ENCODE assay signal across 24 mouse cellular contexts in genomic region chr2:30957511-30957910, GRCm38 (mm10). TPM values are rescaled to one million over a fixed set of nuclear protein-coding genes. Genes with fewer than 3 reads are reported as not detected.
A peak's percentile ranks its signal among the peaks of the same experiment; 100 is the strongest.
DNase-seq lines count a peak whose midpoint lies in the region; ATAC-seq lines count a peak whose summit lies in the region.
"Had no signal": no experiment of that assay in that cellular context is flagged by ENCODE, and none has a peak within 500 bp of the region (broad histone marks: within the 10 kb centered on the region; RNA-seq: fewer than 3 reads in every experiment).

No protein-coding gene starts in this region.

- WGBS in forebrain, embryonic 13.5 days = 86% methylated on average over 4 of the region's 4 CpGs
- WGBS in forebrain, embryonic 16.5 days = 83% methylated on average over 4 of the region's 4 CpGs
- 82% methylated on average over 4 of the region's 4 CpGs for WGBS in liver, embryonic 13.5 days (ENCODE audit: insufficient replicate concordance)
- 84% methylated on average over 4 of the region's 4 CpGs for WGBS in midbrain, embryonic 11.5 days
- whole genome bisulfite sequencing in midbrain, embryonic 16.5 days = 83% methylated on average over 4 of the region's 4 CpGs

- H3K4me3 ChIP-seq in forebrain, embryonic 13.5 days = no peak overlapping the region
- H3K4me3 ChIP-seq in forebrain, embryonic 16.5 days (replicated peaks; ENCODE audit: low read length) = no peak overlapping the region
- H3K4me3 ChIP-seq in liver, embryonic 13.5 days (replicated peaks) = no peak overlapping the region
- no peak overlapping the region for H3K4me3 ChIP-seq in midbrain, embryonic 11.5 days (ENCODE audit: low read depth, low read length)
- H3K4me3 ChIP-seq in midbrain, embryonic 16.5 days (ENCODE audit: low read depth, low read length) = no peak overlapping the region
- H3K4me3 ChIP-seq: embryonic facial prominence, embryonic 13.5 days; embryonic facial prominence, embryonic 15.5 days; erythroblast, embryonic 14.5 days; forebrain, embryonic 10.5 days; forebrain, embryonic 12.5 days; forebrain, embryonic 15.5 days had no signal

- no peak overlapping the region for H3K27ac ChIP-seq in forebrain, embryonic 13.5 days
- H3K27ac ChIP-seq in forebrain, embryonic 16.5 days (ENCODE audit: low read length) = no peak overlapping the region
- 0 out of 2 replicates have a peak overlapping the region, but pooled peaks have one; percentile 32 for H3K27ac ChIP-seq in liver, embryonic 13.5 days
- H3K27ac ChIP-seq in midbrain, embryonic 11.5 days (ENCODE audit: low read depth, low read length) = no peak overlapping the region
- H3K27ac ChIP-seq in midbrain, embryonic 16.5 days (ENCODE audit: low read length) = no peak overlapping the region
- H3K27ac ChIP-seq: embryonic facial prominence, embryonic 13.5 days; embryonic facial prominence, embryonic 15.5 days; forebrain, embryonic 10.5 days; forebrain, embryonic 12.5 days; forebrain, embryonic 15.5 days had no signal

- no peaks in the 10 kb centered on the region for H3K27me3 ChIP-seq in forebrain, embryonic 13.5 days
- H3K27me3 ChIP-seq in forebrain, embryonic 16.5 days (replicated peaks; ENCODE audit: control insufficient read depth, insufficient read depth, low read length) = no peaks in the 10 kb centered on the region
- no peaks in the 10 kb centered on the region for H3K27me3 ChIP-seq in liver, embryonic 13.5 days
- H3K27me3 ChIP-seq in midbrain, embryonic 11.5 days (ENCODE audit: control insufficient read depth, insufficient read depth, low read length) = no peaks in the 10 kb centered on the region
- no peaks in the 10 kb centered on the region for H3K27me3 ChIP-seq in midbrain, embryonic 16.5 days (ENCODE audit: control insufficient read depth, insufficient read depth, low read depth, low read length)
- H3K27me3 ChIP-seq: embryonic facial prominence, embryonic 13.5 days; embryonic facial prominence, embryonic 15.5 days; forebrain, embryonic 12.5 days; forebrain, embryonic 15.5 days had no signal

- H3K4me1 ChIP-seq in forebrain, embryonic 13.5 days = peaks cover 24% of the 10 kb centered on the region
- peaks cover 20% of the 10 kb centered on the region for H3K4me1 ChIP-seq in forebrain, embryonic 16.5 days (replicated peaks; ENCODE audit: control insufficient read depth, insufficient read depth, low read length)
- peaks cover 54% of the 10 kb centered on the region for H3K4me1 ChIP-seq in liver, embryonic 13.5 days (replicated peaks)
- peaks cover 15% of the 10 kb centered on the region for H3K4me1 ChIP-seq in midbrain, embryonic 11.5 days (ENCODE audit: control insufficient read depth, insufficient read depth, low read length)
- H3K4me1 ChIP-seq in midbrain, embryonic 16.5 days (ENCODE audit: control insufficient read depth, insufficient read depth, low read length) = peaks cover 16% of the 10 kb centered on the region

- no peak for ATAC-seq in forebrain, embryonic 13.5 days
- no peak for ATAC-seq in forebrain, embryonic 16.5 days
- ATAC-seq in liver, embryonic 13.5 days (ENCODE audit: low read depth) = no peak
- no peak for ATAC-seq in midbrain, embryonic 11.5 days (ENCODE audit: low FRiP score)
- no peak for ATAC-seq in midbrain, embryonic 16.5 days
- ATAC-seq: CD4-positive, CD25-positive, alpha-beta regulatory T cell, adult 4 months; forebrain, embryonic 15.5 days had no signal

- peaks cover 76% of the 10 kb centered on the region for H3K36me3 ChIP-seq in forebrain, embryonic 13.5 days (ENCODE audit: poor library complexity, severe bottlenecking)
- peaks cover 39% of the 10 kb centered on the region for H3K36me3 ChIP-seq in forebrain, embryonic 16.5 days (ENCODE audit: control insufficient read depth, insufficient read depth)
- peaks cover 79% of the 10 kb centered on the region for H3K36me3 ChIP-seq in liver, embryonic 13.5 days
- peaks cover 38% of the 10 kb centered on the region for H3K36me3 ChIP-seq in midbrain, embryonic 11.5 days (ENCODE audit: control insufficient read depth, insufficient read depth, low read length)
- peaks cover 39% of the 10 kb centered on the region for H3K36me3 ChIP-seq in midbrain, embryonic 16.5 days (ENCODE audit: control insufficient read depth, insufficient read depth, low read length)

- no peaks in the 10 kb centered on the region for H3K9me3 ChIP-seq in forebrain, embryonic 13.5 days (replicated peaks)
- no peaks in the 10 kb centered on the region for H3K9me3 ChIP-seq in forebrain, embryonic 16.5 days (ENCODE audit: control insufficient read depth, low read length)
- H3K9me3 ChIP-seq in liver, embryonic 13.5 days (replicated peaks) = no peaks in the 10 kb centered on the region
- no peaks in the 10 kb centered on the region for H3K9me3 ChIP-seq in midbrain, embryonic 11.5 days (ENCODE audit: control insufficient read depth, low read length)
- H3K9me3 ChIP-seq in midbrain, embryonic 16.5 days (replicated peaks; ENCODE audit: control insufficient read depth, low read length, poor library complexity, severe bottlenecking) = no peaks in the 10 kb centered on the region
- H3K9me3 ChIP-seq: embryonic facial prominence, embryonic 13.5 days; embryonic facial prominence, embryonic 15.5 days; forebrain, embryonic 10.5 days; forebrain, embryonic 12.5 days; forebrain, embryonic 15.5 days had no signal

- 0 out of 2 replicates have a peak overlapping the region, but pooled peaks have one; percentile 4 for H3K9ac ChIP-seq in forebrain, embryonic 13.5 days
- H3K9ac ChIP-seq in forebrain, embryonic 16.5 days (replicated peaks; ENCODE audit: low read depth, low read length) = no peak overlapping the region
- H3K9ac ChIP-seq in liver, embryonic 13.5 days = no peak overlapping the region
- H3K9ac ChIP-seq in midbrain, embryonic 11.5 days (ENCODE audit: low read length) = no peak overlapping the region
- no peak overlapping the region for H3K9ac ChIP-seq in midbrain, embryonic 16.5 days (ENCODE audit: low read depth, low read length)
- H3K9ac ChIP-seq: embryonic facial prominence, embryonic 13.5 days; embryonic facial prominence, embryonic 15.5 days; forebrain, embryonic 12.5 days; forebrain, embryonic 15.5 days had no signal

- no peak overlapping the region for H3K4me2 ChIP-seq in forebrain, embryonic 13.5 days
- H3K4me2 ChIP-seq in forebrain, embryonic 16.5 days (ENCODE audit: low read length) = no peak overlapping the region
- H3K4me2 ChIP-seq in liver, embryonic 13.5 days = no peak overlapping the region
- H3K4me2 ChIP-seq in midbrain, embryonic 11.5 days = no peak overlapping the region
- H3K4me2 ChIP-seq in midbrain, embryonic 16.5 days (ENCODE audit: low read length) = no peak overlapping the region
- H3K4me2 ChIP-seq: embryonic facial prominence, embryonic 13.5 days; embryonic facial prominence, embryonic 15.5 days; forebrain, embryonic 12.5 days; forebrain, embryonic 15.5 days had no signal

- DNase-seq in liver, embryonic 13.5 days = no peak
- no peak for DNase-seq in liver
- DNase-seq in midbrain, embryonic 11.5 days (ENCODE audit: low spot score, missing footprints) = peak; percentile 73
- DNase-seq: adrenal gland, adult 2 months; adrenal gland, postnatal 10 days; adrenal gland, postnatal 25 days; B cell, adult 2 months; cerebellum, adult 11 months; cerebellum, adult 18-20 months; cerebellum, adult 8-10 months; cerebellum, adult 9-11 months; cerebellum, postnatal 14 days; cerebellum, postnatal 36 days; embryo, embryonic 11 days had no signal

RNA-seq across cellular contexts. Expression of gene Tor1b, which starts 4.8 kb away (rescaled TPM):
- polyA plus RNA-seq in forebrain, embryonic 13.5 days (2015; fragmentation: Nextera tagmentation; extraction: Ambion mirVana) = 23.3 and 26.4 TPM in 2 replicates
- polyA plus RNA-seq in forebrain, embryonic 16.5 days (2015; fragmentation: Nextera tagmentation; extraction: Ambion mirVana) = 21.3 and 25.3 TPM in 2 replicates
- 17.1 and 20.4 TPM in 2 replicates for polyA plus RNA-seq in liver, embryonic 13.5 days (2015; fragmentation: Nextera tagmentation; extraction: Ambion mirVana)
- polyA plus RNA-seq in midbrain, embryonic 11.5 days (2014; fragmentation: Nextera tagmentation; extraction: Ambion mirVana) = 19.3 and 21.1 TPM in 2 replicates
- 18.2 and 18.3 TPM in 2 replicates for polyA plus RNA-seq in midbrain, embryonic 16.5 days (2015; fragmentation: Nextera tagmentation; extraction: Ambion mirVana)

RNA-seq across cellular contexts. Expression of gene Tor1a, which starts 10.2 kb away (rescaled TPM):
- 95.0 and 105 TPM in 2 replicates for polyA plus RNA-seq in forebrain, embryonic 13.5 days (2015; fragmentation: Nextera tagmentation; extraction: Ambion mirVana)
- 105 and 108 TPM in 2 replicates for polyA plus RNA-seq in forebrain, embryonic 16.5 days (2015; fragmentation: Nextera tagmentation; extraction: Ambion mirVana)
- polyA plus RNA-seq in liver, embryonic 13.5 days (2015; fragmentation: Nextera tagmentation; extraction: Ambion mirVana) = 43.1 and 47.8 TPM in 2 replicates
- 76.9 and 84.5 TPM in 2 replicates for polyA plus RNA-seq in midbrain, embryonic 11.5 days (2014; fragmentation: Nextera tagmentation; extraction: Ambion mirVana)
- polyA plus RNA-seq in midbrain, embryonic 16.5 days (2015; fragmentation: Nextera tagmentation; extraction: Ambion mirVana) = 97.5 and 106 TPM in 2 replicates

RNA-seq across cellular contexts. Expression of gene BC005624, which starts 24.5 kb away (rescaled TPM):
- polyA plus RNA-seq in forebrain, embryonic 13.5 days (2015; fragmentation: Nextera tagmentation; extraction: Ambion mirVana) = 75.7 and 81.0 TPM in 2 replicates
- 83.9 and 93.5 TPM in 2 replicates for polyA plus RNA-seq in forebrain, embryonic 16.5 days (2015; fragmentation: Nextera tagmentation; extraction: Ambion mirVana)
- polyA plus RNA-seq in liver, embryonic 13.5 days (2015; fragmentation: Nextera tagmentation; extraction: Ambion mirVana) = 34.6 and 37.8 TPM in 2 replicates
- 64.7 and 68.8 TPM in 2 replicates for polyA plus RNA-seq in midbrain, embryonic 11.5 days (2014; fragmentation: Nextera tagmentation; extraction: Ambion mirVana)
- 93.8 and 95.3 TPM in 2 replicates for polyA plus RNA-seq in midbrain, embryonic 16.5 days (2015; fragmentation: Nextera tagmentation; extraction: Ambion mirVana)

RNA-seq across cellular contexts. Expression of gene Usp20, which starts 24.6 kb away (rescaled TPM):
- polyA plus RNA-seq in forebrain, embryonic 13.5 days (2015; fragmentation: Nextera tagmentation; extraction: Ambion mirVana) = 34.6 and 35.2 TPM in 2 replicates
- 37.6 and 48.8 TPM in 2 replicates for polyA plus RNA-seq in forebrain, embryonic 16.5 days (2015; fragmentation: Nextera tagmentation; extraction: Ambion mirVana)
- polyA plus RNA-seq in liver, embryonic 13.5 days (2015; fragmentation: Nextera tagmentation; extraction: Ambion mirVana) = 4.7 and 5.0 TPM in 2 replicates
- polyA plus RNA-seq in midbrain, embryonic 11.5 days (2014; fragmentation: Nextera tagmentation; extraction: Ambion mirVana) = 12.3 and 14.1 TPM in 2 replicates
- polyA plus RNA-seq in midbrain, embryonic 16.5 days (2015; fragmentation: Nextera tagmentation; extraction: Ambion mirVana) = 49.2 and 49.8 TPM in 2 replicates

RNA-seq across cellular contexts. Expression of gene Ptges, which starts 27.8 kb away (rescaled TPM):
- 1.5 and 2.1 TPM in 2 replicates for polyA plus RNA-seq in forebrain, embryonic 13.5 days (2015; fragmentation: Nextera tagmentation; extraction: Ambion mirVana)
- 3.3 and 4.4 TPM in 2 replicates for polyA plus RNA-seq in forebrain, embryonic 16.5 days (2015; fragmentation: Nextera tagmentation; extraction: Ambion mirVana)
- polyA plus RNA-seq in liver, embryonic 13.5 days (2015; fragmentation: Nextera tagmentation; extraction: Ambion mirVana) = 0.18 and 0.37 TPM in 2 replicates
- 4.7 and 6.1 TPM in 2 replicates for polyA plus RNA-seq in midbrain, embryonic 11.5 days (2014; fragmentation: Nextera tagmentation; extraction: Ambion mirVana)
- 5.1 and 5.2 TPM in 2 replicates for polyA plus RNA-seq in midbrain, embryonic 16.5 days (2015; fragmentation: Nextera tagmentation; extraction: Ambion mirVana)
- polyA plus RNA-seq: CD4-positive, CD25-positive, alpha-beta regulatory T cell, adult 4 months; erythroblast, embryonic 14.5 days had no signal
